Mouse (Mus musculus) small intestine, adult 2 months (tissue): ENCODE results near the gene Ipo13.

ENCODE experiments used
- CTCF ChIP-seq: fragments of 200-500 bp; IDR thresholded peaks from 2 replicates; pipeline ENCODE4 v1.5.1; 2012; ENCODE audit warnings: low read depth, mild to moderate bottlenecking, control low read depth, inconsistent platforms, low read length, moderate library complexity, mixed read lengths; ENCODE audit not compliant: insufficient replicate concordance, insufficient read length; ENCODE audit errors: extremely low read depth
- POLR2A ChIP-seq: fragments of 200-500 bp; IDR thresholded peaks from 2 replicates; pipeline ENCODE4 v1.6.1; 2012; ENCODE audit warnings: low read depth, mild to moderate bottlenecking, control low read depth, inconsistent platforms, low read length, moderate library complexity

DNA sequence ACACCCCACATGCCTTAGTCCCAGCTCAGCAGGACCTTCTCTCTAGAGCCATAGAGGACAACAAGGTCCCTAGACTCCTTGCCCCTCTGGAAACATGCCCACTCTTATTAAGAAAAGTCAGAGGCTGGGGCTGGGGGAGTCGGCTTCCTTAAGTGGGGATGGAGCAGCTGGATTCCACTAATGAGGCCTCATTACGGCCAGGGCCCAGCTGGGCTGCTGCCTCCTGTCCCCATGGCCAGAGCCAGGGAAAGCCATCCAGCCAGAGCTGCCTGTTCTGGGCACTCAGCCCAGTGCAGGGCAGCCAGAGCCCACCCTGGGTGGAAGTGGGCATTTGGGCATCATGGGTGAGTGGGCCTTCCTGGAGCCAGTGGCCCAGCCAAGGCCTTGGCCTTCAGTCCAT lies 67.8 kb downstream of the Ipo13 start:
- TF ChIP-seq CTCF (no peak), POLR2A (no peak)
